Mouse (Mus musculus): Measurements from ENCODE around the gene Dtd1. TPM values are rescaled to one million over a fixed set of nuclear protein-coding genes. Genes with fewer than 3 reads are reported as not detected.

Gene Dtd1
- total RNA-seq, 2 experiments from 2014 or later, result 17.4 to 18.1 TPM

Small RNA genes within 50 kb of the gene (microRNA-seq; reads per million reads assigned to microRNA genes)
- gene Gm24823 (ENCODE audit: borderline number of aligned reads in 2 of 2), result 0 reads per million in 2 experiments

Other genes starting within 250 kb of the Dtd1 start
- 10 to 100 TPM; 21.9 to 23.1 TPM for gene Kat14, start 230.9 kb upstream of the Dtd1 start, total RNA-seq (2021)
- 1 to 10 TPM; 5.2 to 8.5 TPM for gene Pet117, start 230.9 kb upstream of the Dtd1 start, total RNA-seq (2021)
- gene Dzank1, start 72.5 kb upstream of the Dtd1 start, total RNA-seq (2021), result 1 to 10 TPM; 5.2 to 6.2 TPM
- gene Polr3f, start 72.2 kb upstream of the Dtd1 start, total RNA-seq (2021), result 10 to 100 TPM; 17.2 to 19.0 TPM
- 10 to 100 TPM; 24.6 to 25.0 TPM for gene Rbbp9, start 49.0 kb upstream of the Dtd1 start, total RNA-seq (2021)
- 10 to 100 TPM; 67.0 to 81.9 TPM for gene Sec23b, start 43.7 kb upstream of the Dtd1 start, total RNA-seq (2021)
- 10 to 100 TPM; 54.7 to 56.1 TPM for gene Smim26, start 5.8 kb upstream of the Dtd1 start, total RNA-seq (2021)
- gene Scp2d1, start 223.8 kb downstream of the Dtd1 start, total RNA-seq (2021), result not detected

All from adrenal gland, adult 18-20 months (tissue).